Mouse (Mus musculus) stomach, postnatal 0 days (tissue): ENCODE measurements around the gene Dcpp3.

ENCODE experiments used
- CTCF ChIP-seq: IDR thresholded peaks from 2 replicates; pipeline ENCODE4 v1.5.1; 2016; ENCODE audit warnings: antibody characterized with exemption, low read depth, mild to moderate bottlenecking, moderate library complexity
- EP300 ChIP-seq: optimal IDR thresholded peaks from 2 replicates; pipeline ENCODE3; 2016; ENCODE audit warnings: antibody characterized with exemption

DNA sequence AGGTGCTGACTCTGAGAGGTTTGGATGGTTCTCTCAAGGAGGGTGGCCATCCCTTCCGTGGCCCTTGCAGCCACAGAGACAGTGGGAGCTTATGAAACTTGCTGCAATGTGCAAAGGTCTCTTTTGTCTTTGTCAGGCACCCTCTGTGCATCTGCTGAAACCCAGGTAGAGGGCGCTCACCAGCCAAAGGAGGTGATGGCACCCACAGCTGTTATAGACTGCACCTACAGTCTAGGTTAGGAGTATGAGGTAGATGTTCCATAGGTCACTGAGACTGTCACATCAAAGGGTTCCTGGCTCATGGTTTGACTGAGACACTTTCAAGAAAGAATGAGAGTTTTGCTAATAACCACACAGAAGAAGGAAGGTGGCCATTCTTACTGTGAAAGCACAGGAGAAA, 51.5 kb downstream of the Dcpp3 start:
- TF ChIP-seq CTCF: peak; percentile 45
- TF ChIP-seq EP300: no peak
